Mouse (Mus musculus): ENCODE results near the gene Fabp1.

DNA sequence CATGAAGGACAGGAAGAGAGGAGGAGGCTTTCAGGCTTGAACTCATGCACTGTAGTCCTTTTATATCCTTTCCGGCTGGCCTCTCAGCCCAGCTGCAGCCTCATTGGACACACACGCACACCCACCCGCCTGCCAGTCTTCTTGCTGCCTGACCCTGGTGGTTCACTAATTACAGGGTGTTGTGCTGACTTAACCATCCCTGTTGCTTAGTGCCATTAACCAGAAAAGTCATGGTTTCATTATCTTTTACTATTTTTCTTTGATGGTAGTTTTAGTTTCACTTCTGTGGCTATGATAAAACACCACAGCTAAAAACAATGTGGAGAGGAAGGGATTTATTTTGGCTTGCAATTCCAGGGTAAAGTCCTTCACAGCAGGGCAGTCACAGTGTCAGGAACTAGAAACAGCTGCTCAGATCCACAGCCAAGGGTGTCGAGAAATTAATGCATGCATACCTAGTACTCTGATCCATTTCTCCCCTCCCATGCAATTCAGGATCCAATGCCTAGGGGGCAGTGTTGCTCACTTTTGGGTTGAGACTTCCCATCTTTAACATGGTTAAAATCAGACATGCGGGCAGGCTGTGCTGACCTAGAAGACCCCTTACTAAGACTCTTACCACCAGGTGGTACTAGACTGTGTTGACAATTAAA is 42.8 kb upstream of the Fabp1 start:
- no peak for TF ChIP-seq FLI1 (IDR thresholded peaks at IDR 0.05; ENCODE audit: low read length)
- TF ChIP-seq GATA1 (IDR thresholded peaks at IDR 0.05; ENCODE audit: borderline replicate concordance, low read length) = no peak

Data from megakaryocyte, embryonic 14.5 days (primary cell).